ENCODE assay signal across 8 mouse cellular contexts in genomic region chr8:120535452-120536305, GRCm38 (mm10). TPM values are rescaled to one million over a fixed set of nuclear protein-coding genes. Genes with fewer than 3 reads are reported as not detected.
A peak's percentile ranks its signal among the peaks of the same experiment; 100 is the strongest.
DNase-seq lines count a peak whose midpoint lies in the region; ATAC-seq and TF ChIP-seq lines count a peak whose summit lies in the region.

No protein-coding gene starts in this region.

- H3K27me3 ChIP-seq in heart, embryonic 14.5 days (ENCODE audit: control insufficient read depth, insufficient read depth, low read length): no peaks in the 10 kb centered on the region
- no peaks in the 10 kb centered on the region for H3K27me3 ChIP-seq in lung, postnatal 0 days (replicated peaks; ENCODE audit: insufficient read depth, low read length)

- peak; percentile 87 for DNase-seq in A20 (ENCODE audit: low read depth, low spot score)
- peak; percentile 68 for DNase-seq in MN1 (ENCODE audit: low spot score)
- peak; percentile 83 for DNase-seq in embryo, embryonic 11 days
- peak; percentile 67 to 81 for DNase-seq in layer of hippocampus, adult 18-20 months (ENCODE audit: low spot score in 2 of 2)
- peak; percentile 80 for DNase-seq in lung, postnatal 0 days (ENCODE audit: low spot score)
- DNase-seq in right cerebral cortex, adult 2 months (ENCODE audit: low spot score in 2 of 2): peak; percentile 74 to 79

- TF ChIP-seq EP300 in lung, postnatal 0 days (IDR thresholded peaks at IDR 0.05): no peak

- peak overlapping the region; percentile 96 for H3K4me2 ChIP-seq in heart, embryonic 14.5 days (ENCODE audit: low read length)
- peak overlapping the region; percentile 98 for H3K4me2 ChIP-seq in lung, postnatal 0 days (replicated peaks; ENCODE audit: low read depth, low read length)

- peak overlapping the region; percentile 89 for H3K9ac ChIP-seq in heart, embryonic 14.5 days (ENCODE audit: low read length)
- peak overlapping the region; percentile 63 for H3K9ac ChIP-seq in lung, postnatal 0 days (replicated peaks; ENCODE audit: low read depth)

- H3K4me3 ChIP-seq in heart, embryonic 14.5 days (ENCODE audit: control insufficient read depth in 1 of 2, insufficient read depth in 1 of 2, low read depth in 1 of 2, low read length in 2 of 2): peak overlapping the region; percentile 69 to 73
- H3K4me3 ChIP-seq in lung, postnatal 0 days (ENCODE audit: low read depth, low read length): peak overlapping the region; percentile 58

- no peak for TF ChIP-seq CTCF in lung, postnatal 0 days (IDR thresholded peaks at IDR 0.05)

- peaks cover 50 to 83% of the 10 kb centered on the region in 2 experiments for H3K4me1 ChIP-seq in heart, embryonic 14.5 days (ENCODE audit: control insufficient read depth in 2 of 2, insufficient read depth in 2 of 2, low read length in 2 of 2)
- H3K4me1 ChIP-seq in lung, postnatal 0 days (ENCODE audit: insufficient read depth, low read depth, low read length): peaks cover 40% of the 10 kb centered on the region

- no peaks in the 10 kb centered on the region for H3K36me3 ChIP-seq in heart, embryonic 14.5 days (ENCODE audit: control insufficient read depth, insufficient read depth, low read length)
- no peaks in the 10 kb centered on the region for H3K36me3 ChIP-seq in lung, postnatal 0 days (ENCODE audit: insufficient read depth, low read length)

- H3K9me3 ChIP-seq in heart, embryonic 14.5 days (ENCODE audit: control insufficient read depth, low read length): no peaks in the 10 kb centered on the region
- no peaks in the 10 kb centered on the region for H3K9me3 ChIP-seq in lung, postnatal 0 days (ENCODE audit: low read length)

- under 1% methylated on average over 77 of the region's 79 CpGs for WGBS in heart, embryonic 14.5 days
- WGBS in lung, postnatal 0 days: under 1% methylated on average over 48 of the region's 79 CpGs

- H3K27ac ChIP-seq in heart, embryonic 14.5 days (replicated peaks in 1 of 2; ENCODE audit: control insufficient read depth in 1 of 2, insufficient read depth in 1 of 2, low read depth in 2 of 2, low read length in 2 of 2): peak overlapping the region; percentile 80 to 97
- H3K27ac ChIP-seq in lung, postnatal 0 days (ENCODE audit: low read length): peak overlapping the region; percentile 92

- ATAC-seq in heart, embryonic 14.5 days (ENCODE audit: insufficient number of reproducible peaks, insufficient read depth, low FRiP score, low read depth): no peak; the same call in 1 of the 2 replicates
- no peak for ATAC-seq in lung, postnatal 0 days
- ATAC-seq in activated CD4-positive, CD25-positive, alpha-beta regulatory T cell, adult 4 months: no peak

RNA-seq across cellular contexts. Expression of gene Gins2, which starts 53.4 kb away (rescaled TPM):
- 51.1 and 60.6 TPM in 2 replicates for polyA plus RNA-seq in heart, embryonic 14.5 days (2014; fragmentation: Nextera tagmentation; extraction: Ambion mirVana)
- 1 to 10 TPM; 3.5 to 4.2 TPM for total RNA-seq in layer of hippocampus, adult 18-20 months (2021)
- 10.9 and 13.4 TPM in 2 replicates for polyA plus RNA-seq in lung, postnatal 0 days (2015; fragmentation: Nextera tagmentation; extraction: Ambion mirVana)
- 10 to 100 TPM; 19.3 to 30.4 TPM for polyA plus RNA-seq in activated CD4-positive, CD25-positive, alpha-beta regulatory T cell, adult 4 months (2017; shearing (Covaris generic))
